ENCODE assay signal across 12 mouse cellular contexts in genomic region chrX:101515710-101516109, GRCm38 (mm10). TPM values are rescaled to one million over a fixed set of nuclear protein-coding genes. Genes with fewer than 3 reads are reported as not detected.
DNase-seq lines count a peak whose midpoint lies in the region; ATAC-seq and TF ChIP-seq lines count a peak whose summit lies in the region.
"Had no signal": no experiment of that assay in that cellular context is flagged by ENCODE, and none has a peak within 500 bp of the region (broad histone marks: within the 10 kb centered on the region; RNA-seq: fewer than 3 reads in every experiment).

No protein-coding gene starts in this region.

- intact Hi-C loops in gastrocnemius, adult 2 months (cut with DNase I) = loop anchor here (10.0 kb wide), 1 partner anchor 91 kb away; the partner anchor contains the start of genes Nono and Zmym3

- no peaks in the 10 kb centered on the region for H3K27me3 ChIP-seq in liver, embryonic 14.5 days (ENCODE audit: control insufficient read depth, insufficient read depth, low read length)
- no peaks in the 10 kb centered on the region for H3K27me3 ChIP-seq in liver, embryonic 12.5 days (replicated peaks)
- H3K27me3 ChIP-seq in neural tube, embryonic 15.5 days (replicated peaks) = no peaks in the 10 kb centered on the region
- H3K27me3 ChIP-seq: limb, embryonic 12.5 days; midbrain, embryonic 12.5 days; stomach, embryonic 15.5 days had no signal

- peak; percentile 59 for TF ChIP-seq CTCF in gastrocnemius, adult 2 months (IDR thresholded peaks at IDR 0.05)
- peak; percentile 45; the same call in 1 of the 2 replicates for TF ChIP-seq CTCF in liver, embryonic 14.5 days (IDR thresholded peaks at IDR 0.05; ENCODE audit: low read depth)

- H3K4me1 ChIP-seq in liver, embryonic 14.5 days (replicated peaks; ENCODE audit: control insufficient read depth in 2 of 2, insufficient read depth in 2 of 2, low read length in 1 of 2) = no peaks in the 10 kb centered on the region
- no peaks in the 10 kb centered on the region for H3K4me1 ChIP-seq in liver, embryonic 12.5 days
- H3K4me1 ChIP-seq in neural tube, embryonic 15.5 days = no peaks in the 10 kb centered on the region
- H3K4me1 ChIP-seq: limb, embryonic 12.5 days; midbrain, embryonic 12.5 days; stomach, embryonic 15.5 days had no signal

- 6% methylated on average over 2 of the region's 2 CpGs for WGBS in liver, embryonic 14.5 days (ENCODE audit: insufficient replicate concordance)
- WGBS in liver, embryonic 12.5 days (ENCODE audit: insufficient replicate concordance) = 5% methylated on average over 2 of the region's 2 CpGs
- WGBS in neural tube, embryonic 15.5 days = 11% methylated on average over 2 of the region's 2 CpGs

- H3K27ac ChIP-seq in gastrocnemius, adult 2 months = no peak overlapping the region
- H3K27ac ChIP-seq in liver, embryonic 14.5 days = no peak overlapping the region
- H3K27ac ChIP-seq in liver, embryonic 12.5 days = no peak overlapping the region
- no peak overlapping the region for H3K27ac ChIP-seq in neural tube, embryonic 15.5 days (replicated peaks)
- H3K27ac ChIP-seq: limb, embryonic 12.5 days; midbrain, embryonic 12.5 days; stomach, embryonic 15.5 days had no signal

- no peak overlapping the region for H3K4me3 ChIP-seq in gastrocnemius, adult 2 months
- H3K4me3 ChIP-seq in liver, embryonic 14.5 days (ENCODE audit: insufficient read depth in 1 of 2, low read depth in 2 of 2, low read length in 2 of 2) = no peak overlapping the region
- no peak overlapping the region for H3K4me3 ChIP-seq in liver, embryonic 12.5 days
- H3K4me3 ChIP-seq in neural tube, embryonic 15.5 days (replicated peaks) = no peak overlapping the region
- H3K4me3 ChIP-seq: limb, embryonic 12.5 days; midbrain, embryonic 12.5 days; stomach, embryonic 15.5 days had no signal

- no peaks in the 10 kb centered on the region for H3K9me3 ChIP-seq in liver, embryonic 14.5 days (ENCODE audit: control insufficient read depth, low read length)
- no peaks in the 10 kb centered on the region for H3K9me3 ChIP-seq in liver, embryonic 12.5 days (replicated peaks)
- H3K9me3 ChIP-seq in neural tube, embryonic 15.5 days (replicated peaks) = no peaks in the 10 kb centered on the region
- H3K9me3 ChIP-seq: limb, embryonic 12.5 days; midbrain, embryonic 12.5 days; stomach, embryonic 15.5 days had no signal

- no peak for TF ChIP-seq EP300 in liver, embryonic 14.5 days (IDR thresholded peaks at IDR 0.05; ENCODE audit: low read depth)

- no peak for DNase-seq in gastrocnemius, adult 2 months
- no peak for DNase-seq in gastrocnemius, postnatal 4 days (ENCODE audit: low spot score in 2 of 2)
- DNase-seq in liver, embryonic 14.5 days (ENCODE audit: low read depth in 3 of 3, low spot score in 3 of 3) = no peak
- peak; percentile 32 for DNase-seq in MN1 (ENCODE audit: low spot score)
- DNase-seq in mesoderm, embryonic 11.5 days (ENCODE audit: low read depth, low spot score) = peak; percentile 7
- DNase-seq in kidney, adult 9 months = no peak
- DNase-seq: adrenal gland, postnatal 25 days had no signal

- no peak overlapping the region for H3K9ac ChIP-seq in liver, embryonic 14.5 days (replicated peaks)
- no peak overlapping the region for H3K9ac ChIP-seq in liver, embryonic 12.5 days
- H3K9ac ChIP-seq in neural tube, embryonic 15.5 days (replicated peaks) = no peak overlapping the region
- H3K9ac ChIP-seq: limb, embryonic 12.5 days; midbrain, embryonic 12.5 days; stomach, embryonic 15.5 days had no signal

- no peaks in the 10 kb centered on the region for H3K36me3 ChIP-seq in liver, embryonic 14.5 days (replicated peaks; ENCODE audit: control insufficient read depth, insufficient read depth, low read depth)
- no peaks in the 10 kb centered on the region for H3K36me3 ChIP-seq in liver, embryonic 12.5 days
- no peaks in the 10 kb centered on the region for H3K36me3 ChIP-seq in neural tube, embryonic 15.5 days
- H3K36me3 ChIP-seq: limb, embryonic 12.5 days; midbrain, embryonic 12.5 days; stomach, embryonic 15.5 days had no signal

- ATAC-seq in liver, embryonic 14.5 days (ENCODE audit: insufficient read depth) = no peak
- no peak for ATAC-seq in liver, embryonic 12.5 days
- no peak for ATAC-seq in neural tube, embryonic 15.5 days (ENCODE audit: low FRiP score)

- H3K4me2 ChIP-seq in liver, embryonic 14.5 days (ENCODE audit: low read depth) = no peak overlapping the region
- no peak overlapping the region for H3K4me2 ChIP-seq in liver, embryonic 12.5 days
- H3K4me2 ChIP-seq in neural tube, embryonic 15.5 days = no peak overlapping the region
- H3K4me2 ChIP-seq: limb, embryonic 12.5 days; midbrain, embryonic 12.5 days; stomach, embryonic 15.5 days had no signal

RNA-seq across cellular contexts. Expression of gene Taf1, which starts 16.8 kb away (rescaled TPM):
- 10 to 100 TPM in 1 of 2 experiments, 1 to 10 TPM in 1; 8.3 to 11.0 TPM for total RNA-seq in gastrocnemius, adult 2 months (2021)
- 10 to 100 TPM; 21.1 to 21.7 TPM for total RNA-seq in gastrocnemius, postnatal 4 days (2021)
- 6.4 and 12.5 TPM in 2 replicates for polyA plus RNA-seq in liver, embryonic 14.5 days (2012; rRNA removed)
- 5.8 and 6.1 TPM in 2 replicates for polyA plus RNA-seq in liver, embryonic 14.5 days (2014; fragmentation: Nextera tagmentation; extraction: Ambion mirVana)
- polyA plus RNA-seq in liver, embryonic 12.5 days (2016; fragmentation: Nextera tagmentation; extraction: Ambion mirVana) = 11.7 and 13.9 TPM in 2 replicates
- 12.8 and 13.0 TPM in 2 replicates for polyA plus RNA-seq in neural tube, embryonic 15.5 days (2015; fragmentation: Nextera tagmentation; extraction: Ambion mirVana)

Comparison
In these comparisons a context has a peak if more than half of its experiments do, and no peak if none do; other contexts are left out.
1. DNase-seq: peak in MN1 (single experiment) and mesoderm, embryonic 11.5 days (single experiment); none in gastrocnemius, adult 2 months (single experiment), gastrocnemius, postnatal 4 days (0 of 2), liver, embryonic 14.5 days (0 of 3) and kidney, adult 9 months (single experiment).